Mouse (Mus musculus) intestine, postnatal 0 days (tissue): ENCODE data around the gene Pcbp4. TPM values are rescaled to one million over a fixed set of nuclear protein-coding genes. Genes with fewer than 3 reads are reported as not detected.

ENCODE experiments used
- ATAC-seq: fragments of 200-750 bp; cut with Nextera tagmentation; 2 replicates; pipeline ENCODE4 v1.8.0; 2017; ENCODE audit warnings: mild to moderate bottlenecking, moderate TSS enrichment, moderate library complexity
- H3K27ac ChIP-seq: fragments of 300-500 bp; sonication (generic); 2 replicates; pipeline ENCODE4 v1.5.1; 2014; ENCODE audit warnings: mild to moderate bottlenecking, low read depth, low read length, moderate library complexity
- H3K27me3 ChIP-seq: fragments of 300-500 bp; sonication (generic); replicated peaks from 2 replicates; pipeline ENCODE4 v1.6.1; 2014; ENCODE audit warnings: low read length, mixed read lengths; ENCODE audit not compliant: control insufficient read depth, insufficient read depth
- H3K36me3 ChIP-seq: fragments of 300-500 bp; sonication (generic); 2 replicates; pipeline ENCODE4 v1.6.1; 2014; ENCODE audit warnings: mild to moderate bottlenecking, moderate library complexity; ENCODE audit not compliant: control insufficient read depth, insufficient read depth
- H3K4me1 ChIP-seq: fragments of 300-500 bp; sonication (generic); replicated peaks from 2 replicates; pipeline ENCODE4 v1.6.1; 2014; ENCODE audit warnings: antibody characterized with exemption, low read length, mixed read lengths; ENCODE audit not compliant: control insufficient read depth, insufficient read depth
- H3K4me2 ChIP-seq: fragments of 300-500 bp; sonication (generic); replicated peaks from 2 replicates; pipeline ENCODE4 v1.6.1; 2014; ENCODE audit warnings: low read depth, mild to moderate bottlenecking, moderate library complexity
- H3K4me3 ChIP-seq: fragments of 300-500 bp; sonication (generic); 2 replicates; pipeline ENCODE4 v1.5.1; 2014; ENCODE audit warnings: low read depth, low read length
- H3K9ac ChIP-seq: fragments of 300-500 bp; sonication (generic); 2 replicates; pipeline ENCODE4 v1.6.1; 2014; ENCODE audit warnings: mild to moderate bottlenecking, low read depth, low read length
- H3K9me3 ChIP-seq: fragments of 300-500 bp; sonication (generic); 2 replicates; pipeline ENCODE4 v1.6.1; 2016; ENCODE audit warnings: mixed run types; ENCODE audit not compliant: control insufficient read depth
- CTCF ChIP-seq: sonication (generic); IDR thresholded peaks from 2 replicates; pipeline ENCODE4 v1.5.1; 2016; ENCODE audit warnings: low read depth, mild to moderate bottlenecking, control low read depth, antibody characterized with exemption, moderate library complexity
- WGBS: fragments of 180-500 bp; shearing (Covaris S2); extraction: QIAGEN DNeasy Blood & Tissue Kit; methylation state at CpG from one replicate; pipeline ENCODE4 v1.1.7; 2014; 5-methylcytosine and 5-hydroxymethylcytosine counted together
- polyA plus RNA-seq: library from polyadenylated mRNA; unstranded; fragments of >200 nt; fragmentation: Nextera tagmentation; extraction: Ambion mirVana; gene quantifications from 2 replicates; pipeline ENCODE4 v1.2.1, GENCODE M21; 2015

Gene Pcbp4
- 13.8 and 15.7 TPM in 2 replicates for polyA plus RNA-seq

DNA sequence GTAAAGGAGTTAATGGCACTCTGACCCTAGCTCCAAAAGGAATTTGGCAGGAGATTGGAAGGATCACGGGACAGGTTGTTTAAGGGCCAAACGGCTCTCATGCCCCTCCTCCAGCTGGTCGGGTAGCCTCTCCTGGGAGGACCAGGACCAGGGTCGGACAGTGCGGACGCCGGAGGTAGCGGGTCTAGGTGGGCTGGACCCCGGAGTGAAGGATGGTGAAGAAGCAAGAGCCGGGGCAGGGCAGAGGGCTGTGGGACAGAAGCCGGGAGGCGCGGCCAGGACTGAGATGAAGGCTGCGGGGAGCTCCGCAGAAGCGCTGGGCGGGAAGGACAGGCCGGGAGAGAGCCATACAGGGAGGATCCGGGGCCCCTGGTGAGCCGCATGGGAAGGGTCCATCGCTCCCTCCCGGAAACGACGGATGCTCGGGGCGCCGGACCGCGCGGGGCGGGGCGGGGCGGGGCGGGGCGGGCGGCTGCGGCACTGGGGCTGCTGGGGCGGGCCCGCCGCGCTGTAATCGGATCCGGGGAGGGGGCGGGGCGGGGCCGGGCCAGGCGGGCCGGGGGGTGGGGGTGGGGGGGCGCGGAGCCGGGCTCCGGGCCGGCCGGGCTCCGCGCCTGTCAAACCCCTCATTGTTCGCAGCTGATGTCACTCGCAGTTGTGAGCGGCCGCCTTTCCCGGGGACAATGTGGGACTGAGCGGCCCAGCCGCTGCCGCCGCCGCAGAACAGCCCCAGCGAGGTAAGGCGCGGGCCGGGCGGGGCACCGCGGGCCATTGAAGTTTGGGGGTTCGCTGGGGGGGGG, at the start of gene Pcbp4:
TSS of gene Pcbp4 (plus strand) at position 21 of the 800 bp plus-strand sequence.
- no peaks in the 10 kb centered on the region for H3K9me3 ChIP-seq
- peak within 1 kb of the TSS; percentile 91 for H3K4me2 ChIP-seq
- WGBS = 1% methylated on average over 37 of the region's 74 CpGs
- no peaks in the 10 kb centered on the region for H3K36me3 ChIP-seq
- no peaks in the 10 kb centered on the region for H3K27me3 ChIP-seq
- H3K9ac ChIP-seq = peak within 1 kb of the TSS; percentile 53
- H3K4me1 ChIP-seq = peaks cover 4% of the 10 kb centered on the region
- peak within 1 kb of the TSS; percentile 51 for H3K4me3 ChIP-seq
- peak; percentile 50 for ATAC-seq
- TF ChIP-seq CTCF = no peak
- H3K27ac ChIP-seq = no peak within 1 kb of the TSS; the same call in 1 of the 2 replicates

GRCm38 (mm10) chr9:106405275-106405674, 47.8 kb upstream of the Pcbp4 start:
- Histone ChIP-seq H3K4me2 (no peak overlapping the region), H3K4me1 (no peaks in the 10 kb centered on the region), H3K9ac (no peak overlapping the region), H3K27me3 (no peaks in the 10 kb centered on the region), H3K27ac (no peak overlapping the region), H3K4me3 (no peak overlapping the region), H3K9me3 (no peaks in the 10 kb centered on the region), H3K36me3 (no peaks in the 10 kb centered on the region)
- 30% methylated on average over 6 of the region's 6 CpGs for WGBS
- no peak for ATAC-seq
- TF ChIP-seq CTCF = no peak

DNA sequence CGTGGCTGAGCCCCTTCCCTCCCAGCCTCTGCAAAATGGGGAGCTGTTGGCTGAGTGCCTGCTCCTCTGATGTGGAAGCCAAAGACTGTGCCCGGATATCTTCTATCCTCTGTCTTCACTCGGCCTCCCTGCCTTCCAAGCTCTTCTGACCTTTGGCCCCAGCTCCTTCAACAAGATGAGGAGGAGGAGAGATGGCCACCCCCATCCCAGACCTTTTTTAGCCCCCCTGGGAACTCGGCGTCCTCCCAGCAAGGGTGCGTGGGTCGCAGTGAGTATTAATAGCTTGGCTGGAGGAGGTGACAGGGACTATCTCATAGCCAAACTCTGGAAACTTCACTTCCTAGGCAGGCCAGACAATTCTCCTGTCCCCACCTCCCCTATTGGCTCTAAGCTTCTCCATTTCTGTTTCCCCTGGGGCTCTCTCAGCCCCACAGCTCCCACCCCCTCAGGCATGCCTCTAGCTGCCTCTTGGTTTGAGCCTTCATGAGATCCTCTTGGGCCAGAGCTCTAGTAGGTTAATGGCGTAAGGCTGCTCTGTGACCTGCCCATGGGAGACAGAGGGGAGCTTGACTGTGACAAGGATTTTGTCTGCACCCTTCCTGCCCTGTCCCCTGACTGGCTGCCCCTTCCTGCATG, 46.5 kb upstream of the Pcbp4 start:
- Histone ChIP-seq H3K36me3 (no peaks in the 10 kb centered on the region), H3K4me1 (no peaks in the 10 kb centered on the region), H3K4me3 (no peak overlapping the region), H3K9me3 (no peaks in the 10 kb centered on the region), H3K27ac (no peak overlapping the region), H3K27me3 (no peaks in the 10 kb centered on the region), H3K4me2 (no peak overlapping the region), H3K9ac (no peak overlapping the region)
- TF ChIP-seq CTCF = no peak
- ATAC-seq = no peak
- WGBS = 50% methylated on average over 8 of the region's 8 CpGs

GRCm38 (mm10) chr9:106409096-106409495, 44.0 kb upstream of the Pcbp4 start:
- no peak overlapping the region for H3K27ac ChIP-seq
- H3K4me3 ChIP-seq = no peak overlapping the region
- H3K9ac ChIP-seq = no peak overlapping the region
- no peaks in the 10 kb centered on the region for H3K9me3 ChIP-seq
- H3K4me2 ChIP-seq = no peak overlapping the region
- no peak for ATAC-seq
- H3K4me1 ChIP-seq = no peaks in the 10 kb centered on the region
- H3K27me3 ChIP-seq = no peaks in the 10 kb centered on the region
- H3K36me3 ChIP-seq = no peaks in the 10 kb centered on the region
- 96% methylated on average over 4 of the region's 4 CpGs for WGBS
- peak; percentile 36; the same call in 1 of the 2 replicates for TF ChIP-seq CTCF

DNA sequence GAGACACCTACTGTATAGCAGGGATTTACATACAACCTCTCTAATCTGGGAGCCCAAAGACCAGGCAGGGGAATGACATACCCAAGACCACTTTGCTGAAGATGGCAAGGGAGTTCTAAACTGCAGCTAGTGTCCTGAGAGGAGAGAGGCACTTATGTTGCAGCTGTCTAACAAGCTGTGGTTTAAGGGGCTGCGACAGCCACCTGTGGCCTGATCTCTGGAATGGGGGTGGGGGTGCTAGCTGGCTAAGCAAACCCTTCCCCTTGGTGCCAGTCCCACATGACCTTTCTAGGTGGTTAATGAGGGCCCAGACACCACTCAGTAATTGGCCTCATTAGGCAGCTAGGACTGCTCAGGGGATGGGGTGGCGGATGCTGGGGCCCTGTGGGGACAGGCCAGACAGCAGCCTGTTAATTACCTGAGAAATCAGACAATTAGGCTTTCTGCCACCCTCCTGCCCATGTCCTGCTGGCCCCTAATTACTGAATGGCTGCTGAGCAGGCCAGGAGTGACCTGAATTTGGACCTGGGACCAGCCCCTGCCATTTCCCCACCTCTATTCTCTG, 42.9 kb upstream of the Pcbp4 start:
- ATAC-seq = no peak
- Histone ChIP-seq H3K9ac (no peak overlapping the region), H3K27ac (no peak overlapping the region), H3K4me1 (no peaks in the 10 kb centered on the region), H3K36me3 (no peaks in the 10 kb centered on the region), H3K27me3 (no peaks in the 10 kb centered on the region), H3K4me3 (no peak overlapping the region), H3K4me2 (no peak overlapping the region), H3K9me3 (no peaks in the 10 kb centered on the region)
- TF ChIP-seq CTCF = no peak
- 89% methylated on average over 2 of the region's 2 CpGs for WGBS

DNA sequence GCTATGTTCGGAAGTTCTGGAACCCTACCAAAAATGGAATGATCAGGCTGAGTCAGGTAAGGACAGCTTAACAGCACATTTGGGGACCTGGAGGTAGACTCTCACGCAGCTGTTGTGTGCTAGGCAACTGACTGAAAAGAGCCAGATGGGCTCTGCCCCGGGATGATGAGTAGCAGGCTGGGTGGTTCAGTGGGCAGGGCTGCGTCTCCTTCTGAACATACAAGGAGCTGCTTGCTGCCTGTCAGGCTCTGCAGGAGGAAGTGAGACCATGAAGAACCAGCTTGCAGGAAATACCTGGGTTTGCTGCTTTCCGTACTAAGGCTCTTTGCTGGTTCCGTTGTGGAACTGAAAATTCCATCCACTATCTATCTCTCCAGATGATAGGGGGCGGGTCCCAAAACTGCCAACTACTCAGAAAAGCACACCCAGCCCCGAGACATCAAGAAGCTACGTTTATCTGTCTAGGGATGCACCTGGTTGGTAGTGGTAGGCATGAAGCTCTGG, 41.9 kb upstream of the Pcbp4 start:
- WGBS = 55% methylated on average over 9 of the region's 9 CpGs

More for the DNA sequence above, 41.9 kb upstream of the Pcbp4 start:
- Histone ChIP-seq H3K4me3 (no peak overlapping the region), H3K9ac (no peak overlapping the region), H3K4me1 (no peaks in the 10 kb centered on the region), H3K4me2 (no peak overlapping the region), H3K27me3 (no peaks in the 10 kb centered on the region), H3K9me3 (no peaks in the 10 kb centered on the region), H3K36me3 (no peaks in the 10 kb centered on the region), H3K27ac (no peak overlapping the region)
- no peak for TF ChIP-seq CTCF
- ATAC-seq = no peak
